Mouse (Mus musculus) heart, embryonic 11.5 days (tissue): Measurements from ENCODE around the gene Snrpd3. TPM values are rescaled to one million over a fixed set of nuclear protein-coding genes. Genes with fewer than 3 reads are reported as not detected.
"Not testable (repeated sequence)": the region's sequence is repeated elsewhere in the genome, so short reads cannot be mapped to it uniquely, and the experiment has no call there.

Experiments used
- ATAC-seq: fragments of 200-750 bp; cut with Nextera tagmentation; replicated peaks from 2 replicates; pipeline ENCODE4 v1.8.0; 2017; ENCODE audit warnings: moderate library complexity; ENCODE audit not compliant: insufficient number of reproducible peaks, low FRiP score, low TSS enrichment
- H3K27ac ChIP-seq: fragments of 300-500 bp; sonication (generic); 2 replicates; pipeline ENCODE4 v1.5.1; 2014; ENCODE audit warnings: mild to moderate bottlenecking, low read depth, low read length
- H3K27me3 ChIP-seq: fragments of 300-500 bp; sonication (generic); 2 replicates; pipeline ENCODE4 v1.6.1; 2014; ENCODE audit warnings: mild to moderate bottlenecking, low read length, mixed read lengths; ENCODE audit not compliant: control insufficient read depth, insufficient read depth
- H3K36me3 ChIP-seq: fragments of 300-500 bp; sonication (generic); 2 replicates; pipeline ENCODE4 v1.6.1; 2014; ENCODE audit warnings: mild to moderate bottlenecking, low read length, moderate library complexity, mixed read lengths; ENCODE audit not compliant: control insufficient read depth, insufficient read depth
- H3K4me1 ChIP-seq: fragments of 300-500 bp; sonication (generic); 2 replicates; pipeline ENCODE4 v1.6.1; 2014; ENCODE audit warnings: low read length; ENCODE audit not compliant: control insufficient read depth, insufficient read depth
- H3K4me2 ChIP-seq: fragments of 300-500 bp; sonication (generic); 2 replicates; pipeline ENCODE4 v1.6.1; 2014; ENCODE audit warnings: mild to moderate bottlenecking, moderate library complexity
- H3K4me3 ChIP-seq: fragments of 300-500 bp; sonication (generic); 2 replicates; pipeline ENCODE4 v1.5.1; 2014; ENCODE audit warnings: low read depth, low read length
- H3K9ac ChIP-seq: fragments of 300-500 bp; sonication (generic); 2 replicates; pipeline ENCODE4 v1.6.1; 2014; ENCODE audit warnings: mild to moderate bottlenecking, low read depth, low read length, moderate library complexity
- H3K9me3 ChIP-seq: fragments of 300-500 bp; sonication (generic); replicated peaks from 2 replicates; pipeline ENCODE4 v1.6.1; 2016; ENCODE audit warnings: low read length; ENCODE audit not compliant: control insufficient read depth
- WGBS: fragments of 180-500 bp; shearing (Covaris S2); extraction: QIAGEN DNeasy Blood & Tissue Kit; methylation state at CpG from one replicate; pipeline ENCODE4 v1.1.7; 2014; ENCODE audit not compliant: insufficient replicate concordance; 5-methylcytosine and 5-hydroxymethylcytosine counted together
- polyA plus RNA-seq: library from polyadenylated mRNA; unstranded; fragments of >200 nt; fragmentation: Nextera tagmentation; extraction: Ambion mirVana; gene quantifications from 2 replicates; pipeline ENCODE4 v1.2.1, GENCODE M21; 2014

Gene Snrpd3
- polyA plus RNA-seq, 1 experiment from 2014 or later = 121 TPM

DNA sequence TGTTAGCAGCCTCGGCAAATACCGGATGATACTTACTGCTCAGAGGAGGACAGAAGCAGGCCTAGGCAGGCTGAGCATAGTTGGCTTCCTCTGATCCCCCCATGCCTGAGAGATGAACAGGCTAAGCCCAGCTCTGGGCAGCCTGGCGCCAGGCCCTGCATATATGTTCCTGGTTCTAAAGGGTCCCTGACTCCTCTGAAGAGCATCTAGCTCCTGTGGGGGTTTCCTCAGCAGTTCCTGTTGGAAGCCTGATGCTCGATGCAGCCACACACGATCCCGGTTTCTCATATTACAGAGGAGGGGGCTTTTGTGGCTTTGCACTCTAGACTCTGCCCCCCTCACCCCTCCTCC, 43.2 kb downstream of the Snrpd3 start:
- Histone ChIP-seq H3K4me2 (peak overlapping the region; percentile 98), H3K27ac (no peak overlapping the region)

DNA sequence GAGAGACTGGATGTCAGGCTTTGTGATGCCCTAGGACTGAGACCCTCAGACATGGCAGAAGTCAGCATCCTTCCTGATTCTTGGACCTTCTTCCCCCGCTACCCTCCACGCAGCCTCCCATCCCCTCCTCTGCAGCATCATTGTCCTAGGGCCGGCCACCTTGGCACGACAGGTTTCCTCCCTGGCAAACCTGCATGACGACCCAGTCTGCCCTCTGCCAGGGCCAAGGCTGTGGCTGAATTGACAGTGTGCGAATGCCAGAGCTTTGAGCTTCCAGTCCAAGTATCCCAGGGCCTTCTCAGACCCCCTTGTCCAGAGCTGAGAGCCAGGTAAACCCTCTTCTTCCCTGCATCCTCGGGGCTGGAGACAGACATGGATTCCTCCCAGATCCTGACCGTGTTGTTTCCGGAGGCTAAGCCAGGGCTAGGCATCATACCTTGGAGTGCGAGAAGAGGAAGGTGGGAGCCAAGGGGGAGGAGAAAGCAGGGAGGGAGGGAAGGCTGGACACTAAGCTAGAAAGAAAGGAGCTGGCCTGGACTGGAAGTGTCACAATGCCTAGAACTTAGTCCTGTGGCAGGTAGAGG, 43.8 kb downstream of the Snrpd3 start, which contains the start of gene Ggt1:
TSS of gene Ggt1 (plus strand) at position 534 of the 584 bp plus-strand sequence.
- H3K4me2 ChIP-seq = peak within 1 kb of the TSS; percentile 98

More for the DNA sequence above, 43.2 kb downstream of the Snrpd3 start:
- no peak for ATAC-seq
- no peaks in the 10 kb centered on the region for H3K9me3 ChIP-seq
- no peaks in the 10 kb centered on the region for H3K36me3 ChIP-seq
- peak overlapping the region; percentile 55 for H3K4me3 ChIP-seq
- H3K27me3 ChIP-seq = peaks cover 45% of the 10 kb centered on the region
- H3K9ac ChIP-seq = no peak overlapping the region
- peaks cover 16% of the 10 kb centered on the region for H3K4me1 ChIP-seq
- 14% methylated on average over 6 of the region's 6 CpGs for WGBS

DNA sequence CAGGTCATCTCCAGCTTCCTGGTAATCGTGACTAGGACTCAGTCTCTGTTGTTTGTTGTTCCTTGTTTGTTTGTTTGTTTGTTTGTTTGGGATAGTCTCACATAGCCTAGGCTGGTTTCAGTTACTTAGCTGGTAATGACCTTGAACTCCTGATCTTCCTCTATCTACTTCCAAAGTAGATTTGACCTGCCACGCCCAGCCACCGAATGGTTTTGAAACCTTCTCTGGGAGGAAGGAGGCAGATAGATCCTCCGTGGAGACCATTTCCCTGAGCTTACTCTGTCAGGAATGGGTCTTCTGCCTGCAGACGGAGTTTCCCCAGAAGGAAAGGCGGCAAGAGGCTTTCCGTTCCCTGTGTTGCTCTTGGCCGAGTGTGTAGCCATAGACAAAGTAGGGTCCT, 45.2 kb downstream of the Snrpd3 start:
- Histone ChIP-seq H3K27me3 (peaks cover 43% of the 10 kb centered on the region), H3K4me2 (no peak overlapping the region), H3K4me1 (peaks cover 10% of the 10 kb centered on the region; the same call in 1 of the 2 replicates), H3K27ac (no peak overlapping the region), H3K9ac (no peak overlapping the region), H3K4me3 (no peak overlapping the region), H3K9me3 (no peaks in the 10 kb centered on the region), H3K36me3 (no peaks in the 10 kb centered on the region)
- no peak for ATAC-seq
- whole genome bisulfite sequencing = 77% methylated on average over 8 of the region's 8 CpGs

More for the DNA sequence above, 43.8 kb downstream of the Snrpd3 start, which contains the start of gene Ggt1:
- Histone ChIP-seq H3K36me3 (no peaks in the 10 kb centered on the region), H3K9me3 (no peaks in the 10 kb centered on the region), H3K27me3 (peaks cover 45% of the 10 kb centered on the region), H3K4me3 (peak within 1 kb of the TSS; percentile 55), H3K4me1 (peaks cover 11% of the 10 kb centered on the region), H3K27ac (no peak within 1 kb of the TSS), H3K9ac (no peak within 1 kb of the TSS)
- no peak for ATAC-seq
- WGBS = 55% methylated on average over 10 of the region's 10 CpGs

DNA sequence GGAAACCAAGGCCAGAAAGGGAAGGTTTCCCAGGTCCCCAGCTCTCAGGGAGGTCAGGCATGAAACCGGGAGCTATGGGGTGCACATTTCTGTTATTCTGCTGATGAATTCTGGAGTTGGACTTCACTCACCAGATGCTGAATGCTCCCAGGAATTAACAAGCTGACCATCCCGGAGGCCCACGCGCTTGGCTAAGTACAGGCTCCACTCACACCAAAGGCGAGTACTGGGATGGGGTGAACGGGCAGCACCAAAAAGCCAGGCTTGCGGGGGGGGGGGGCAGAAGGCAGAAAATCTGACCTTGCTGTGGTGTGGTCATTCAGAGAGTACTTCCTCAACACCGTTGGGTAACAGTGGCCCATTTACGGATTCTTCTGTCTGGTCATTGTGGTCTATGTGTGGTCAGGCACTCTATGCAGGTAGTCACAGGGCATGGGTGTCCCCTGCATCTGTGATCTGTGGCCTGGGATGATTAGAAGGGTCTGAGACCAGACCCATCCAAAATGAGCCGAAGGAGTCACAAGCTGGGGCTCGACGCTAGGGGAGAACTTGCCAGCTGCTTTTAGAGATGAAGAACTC, 47.4 kb downstream of the Snrpd3 start:
- Histone ChIP-seq H3K27ac (no peak overlapping the region), H3K9ac (no peak overlapping the region), H3K4me3 (no peak overlapping the region), H3K4me2 (no peak overlapping the region), H3K27me3 (peaks cover 29% of the 10 kb centered on the region), H3K9me3 (no peaks in the 10 kb centered on the region), H3K4me1 (peaks cover 10% of the 10 kb centered on the region), H3K36me3 (no peaks in the 10 kb centered on the region)
- WGBS = 82% methylated on average over 12 of the region's 12 CpGs
- ATAC-seq = no peak

DNA sequence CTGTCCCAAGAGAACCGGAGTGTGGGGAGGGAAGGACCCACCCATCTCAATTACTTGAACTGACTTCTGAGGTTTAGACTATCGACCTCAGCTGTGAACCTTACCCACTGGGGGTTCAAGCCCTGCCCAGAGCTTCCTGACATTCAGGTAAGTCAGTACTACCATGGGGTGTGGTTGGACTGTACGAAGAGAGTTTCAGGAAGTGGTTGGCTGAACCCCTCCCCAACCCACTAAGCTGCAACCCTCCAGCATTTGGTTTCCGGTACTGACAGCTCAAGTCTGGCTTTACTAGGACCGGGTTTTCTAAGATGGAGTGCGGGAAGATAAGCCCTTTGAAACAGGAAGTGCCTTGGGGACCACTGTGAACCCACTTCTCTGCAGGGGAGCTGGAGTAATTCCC, 48.1 kb downstream of the Snrpd3 start:
- H3K4me3 ChIP-seq = no peak overlapping the region
- no peak overlapping the region for H3K27ac ChIP-seq
- 56% methylated on average over 6 of the region's 6 CpGs for WGBS
- no peaks in the 10 kb centered on the region for H3K9me3 ChIP-seq
- peaks cover 22% of the 10 kb centered on the region for H3K27me3 ChIP-seq
- H3K9ac ChIP-seq = no peak overlapping the region
- H3K36me3 ChIP-seq = no peaks in the 10 kb centered on the region
- no peak for ATAC-seq
- H3K4me1 ChIP-seq = peaks cover 8% of the 10 kb centered on the region
- no peak overlapping the region for H3K4me2 ChIP-seq

DNA sequence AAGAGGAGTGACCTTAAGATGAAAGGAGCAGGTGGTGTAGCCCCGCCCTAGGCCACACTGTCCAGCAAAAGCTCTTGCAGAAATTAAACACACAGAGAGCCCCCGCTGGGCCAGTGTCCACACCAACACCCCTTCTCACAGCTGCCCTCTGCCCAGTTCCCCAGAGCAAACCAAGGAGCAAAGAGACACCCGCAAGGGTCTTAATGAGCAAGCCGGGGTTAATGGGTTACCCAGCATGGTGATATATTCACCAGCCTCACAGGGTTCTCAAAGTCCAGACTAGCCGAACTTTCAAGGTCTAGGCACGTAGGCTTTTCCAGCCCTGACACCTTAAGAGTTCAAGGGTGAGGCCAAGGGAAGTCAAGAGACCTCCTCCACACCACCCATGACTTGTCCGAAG, 48.6 kb downstream of the Snrpd3 start:
- peaks cover 18% of the 10 kb centered on the region for H3K27me3 ChIP-seq
- no peak overlapping the region for H3K4me2 ChIP-seq
- H3K36me3 ChIP-seq = no peaks in the 10 kb centered on the region
- H3K27ac ChIP-seq = no peak overlapping the region
- H3K9me3 ChIP-seq = no peaks in the 10 kb centered on the region
- no peak for ATAC-seq
- WGBS = 79% methylated on average over 7 of the region's 7 CpGs
- H3K4me3 ChIP-seq = no peak overlapping the region
- peaks cover 8% of the 10 kb centered on the region for H3K4me1 ChIP-seq
- no peak overlapping the region for H3K9ac ChIP-seq

DNA sequence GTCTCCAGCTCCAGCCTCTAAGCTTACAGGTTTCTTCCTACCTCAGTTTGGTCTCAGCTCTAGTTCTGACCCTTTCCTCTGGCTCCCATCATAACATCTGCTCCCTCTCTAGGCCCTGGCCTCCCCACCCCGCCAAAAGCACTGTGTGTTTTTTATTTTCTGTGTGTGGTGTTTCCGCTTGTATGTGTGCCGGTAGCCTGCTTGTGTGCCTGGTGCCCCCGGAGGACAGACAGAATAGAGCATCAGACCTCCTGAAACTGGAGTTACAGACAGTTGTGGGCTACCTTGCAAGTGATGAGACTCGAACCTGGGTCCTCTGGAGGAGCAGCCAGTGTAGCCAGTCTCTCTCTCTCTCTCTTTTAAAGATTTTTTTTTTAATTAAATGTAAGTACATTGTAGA, 49.0 kb downstream of the Snrpd3 start:
- H3K4me3 ChIP-seq = no peak overlapping the region
- H3K4me1 ChIP-seq = peaks cover 8% of the 10 kb centered on the region
- H3K36me3 ChIP-seq = no peaks in the 10 kb centered on the region
- H3K4me2 ChIP-seq = no peak overlapping the region
- no peak overlapping the region for H3K9ac ChIP-seq
- no peaks in the 10 kb centered on the region for H3K9me3 ChIP-seq
- H3K27me3 ChIP-seq = peaks cover 14% of the 10 kb centered on the region
- WGBS = 82% methylated on average over 5 of the region's 5 CpGs
- ATAC-seq = no peak
- no peak overlapping the region for H3K27ac ChIP-seq

DNA sequence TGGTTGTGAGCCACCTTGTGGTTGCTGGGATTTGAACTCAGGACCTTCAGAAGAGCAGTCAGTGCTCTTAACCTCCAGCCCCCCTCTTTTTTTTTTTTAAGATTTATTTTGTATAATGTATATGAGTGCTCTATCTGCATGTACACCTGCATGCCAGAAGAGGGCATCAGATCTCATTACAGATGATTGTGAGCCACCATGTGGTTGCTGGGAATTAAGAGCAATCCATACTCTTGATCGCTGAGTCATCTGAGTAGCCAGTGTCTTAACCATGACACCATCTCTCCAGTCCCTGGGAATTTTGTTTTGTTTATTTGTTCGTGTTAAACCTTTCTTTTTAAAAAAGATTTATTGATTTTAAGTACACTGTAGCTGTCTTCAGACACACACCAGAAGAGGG, 49.4 kb downstream of the Snrpd3 start:
- not testable (repeated sequence) for H3K4me2 ChIP-seq, H3K27ac ChIP-seq, H3K9ac ChIP-seq, H3K9me3 ChIP-seq, H3K27me3 ChIP-seq, H3K4me3 ChIP-seq, ATAC-seq, H3K4me1 ChIP-seq, H3K36me3 ChIP-seq
- WGBS = 82% methylated on average over 2 of the region's 2 CpGs

DNA sequence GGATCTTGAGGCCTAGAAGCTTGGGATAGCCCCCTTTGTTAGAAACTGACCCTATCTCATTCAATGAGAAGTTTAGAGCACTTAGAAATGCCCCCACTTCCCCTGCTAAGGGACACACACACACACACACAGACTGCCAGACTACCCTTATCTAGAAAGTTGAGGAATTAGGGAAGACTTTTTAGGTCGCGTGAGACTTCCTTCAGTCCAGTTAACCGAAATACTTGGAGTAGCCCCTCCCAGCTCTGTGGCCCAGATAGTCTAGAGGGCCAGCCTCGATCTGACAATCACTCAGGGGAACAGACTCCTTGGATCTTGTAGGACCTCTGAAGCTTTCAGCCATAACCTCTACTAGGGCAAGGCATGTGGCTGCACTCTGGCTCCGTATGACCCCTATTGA, 50.7 kb downstream of the Snrpd3 start:
- Histone ChIP-seq H3K4me2 (peak overlapping the region; percentile 37), H3K9ac (no peak overlapping the region), H3K4me3 (no peak overlapping the region), H3K27me3 (peaks cover 4% of the 10 kb centered on the region; the same call in 1 of the 2 replicates), H3K27ac (no peak overlapping the region), H3K36me3 (no peaks in the 10 kb centered on the region), H3K9me3 (no peaks in the 10 kb centered on the region), H3K4me1 (peaks cover 8% of the 10 kb centered on the region)
- no peak for ATAC-seq
- WGBS = 16% methylated on average over 5 of the region's 5 CpGs
